Mouse (Mus musculus): ENCODE results near the gene Sparc. TPM values are rescaled to one million over a fixed set of nuclear protein-coding genes. Genes with fewer than 3 reads are reported as not detected.
A peak's percentile ranks its signal among the peaks of the same experiment; 100 is the strongest.

The Sparc gene
- polyA plus RNA-seq, 1 experiment from 2014 or later = 316 TPM

DNA sequence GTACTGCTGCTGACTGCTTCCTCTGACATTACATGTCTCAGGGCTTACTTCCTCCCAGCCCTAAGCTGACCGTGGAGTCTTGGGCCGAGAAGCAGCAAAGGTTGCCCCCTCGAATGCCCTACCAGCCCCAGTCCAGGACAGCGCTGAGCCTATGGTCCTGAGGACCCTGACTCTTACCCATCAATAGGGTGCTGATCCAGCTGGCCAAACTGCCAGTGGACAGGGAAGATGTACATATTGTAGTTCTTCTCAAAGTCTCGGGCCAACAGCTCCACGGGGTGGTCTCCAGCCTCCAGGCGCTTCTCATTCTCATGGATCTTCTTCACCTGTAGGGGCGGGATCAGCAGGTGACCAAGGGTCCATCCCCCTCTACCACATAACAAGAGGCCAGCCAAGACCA is 24.6 kb downstream of the Sparc start:
- Histone ChIP-seq H3K9ac (replicated peaks; ENCODE audit: low read depth, low read length) (no peak overlapping the region), H3K27me3 (replicated peaks; ENCODE audit: control insufficient read depth, insufficient read depth, low read length) (no peaks in the 10 kb centered on the region), H3K4me2 (ENCODE audit: low read length) (no peak overlapping the region), H3K4me1 (replicated peaks; ENCODE audit: control insufficient read depth, insufficient read depth, low read length) (no peaks in the 10 kb centered on the region), H3K9me3 (ENCODE audit: control insufficient read depth, low read length) (no peaks in the 10 kb centered on the region), H3K27ac (ENCODE audit: low read length) (no peak overlapping the region), H3K4me3 (replicated peaks; ENCODE audit: low read length) (no peak overlapping the region), H3K36me3 (ENCODE audit: control insufficient read depth, insufficient read depth) (no peaks in the 10 kb centered on the region)
- no peak for ATAC-seq
- 97% methylated on average over 8 of the region's 8 CpGs for WGBS

DNA sequence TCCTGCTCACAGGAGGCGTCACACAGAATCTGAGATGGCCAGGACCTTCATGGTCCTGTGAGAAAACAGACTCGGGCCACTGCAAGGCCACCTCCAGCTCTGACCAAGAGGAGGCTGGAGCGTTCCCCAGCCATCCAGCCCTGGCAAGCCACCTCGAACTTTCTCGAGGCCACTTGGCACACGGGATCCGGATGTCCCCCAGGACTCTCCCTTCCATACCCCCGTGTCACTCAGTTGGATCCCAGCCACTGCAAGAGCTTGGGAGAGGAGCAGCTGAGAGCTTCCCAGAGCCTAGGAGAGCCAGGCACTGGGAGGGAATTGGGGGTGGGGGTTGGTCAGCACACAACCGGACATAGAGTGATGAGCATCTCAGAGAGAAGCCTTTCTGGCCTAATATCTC is 25.5 kb downstream of the Sparc start:
- no peaks in the 10 kb centered on the region for H3K4me1 ChIP-seq (replicated peaks; ENCODE audit: control insufficient read depth, insufficient read depth, low read length)
- H3K4me2 ChIP-seq (ENCODE audit: low read length) = no peak overlapping the region
- ATAC-seq = no peak
- H3K9me3 ChIP-seq (ENCODE audit: control insufficient read depth, low read length) = no peaks in the 10 kb centered on the region
- H3K27ac ChIP-seq (ENCODE audit: low read length) = no peak overlapping the region
- H3K9ac ChIP-seq (replicated peaks; ENCODE audit: low read depth, low read length) = no peak overlapping the region
- no peaks in the 10 kb centered on the region for H3K36me3 ChIP-seq (ENCODE audit: control insufficient read depth, insufficient read depth)
- no peaks in the 10 kb centered on the region for H3K27me3 ChIP-seq (replicated peaks; ENCODE audit: control insufficient read depth, insufficient read depth, low read length)
- 91% methylated on average over 9 of the region's 9 CpGs for WGBS
- no peak overlapping the region for H3K4me3 ChIP-seq (replicated peaks; ENCODE audit: low read length)

DNA sequence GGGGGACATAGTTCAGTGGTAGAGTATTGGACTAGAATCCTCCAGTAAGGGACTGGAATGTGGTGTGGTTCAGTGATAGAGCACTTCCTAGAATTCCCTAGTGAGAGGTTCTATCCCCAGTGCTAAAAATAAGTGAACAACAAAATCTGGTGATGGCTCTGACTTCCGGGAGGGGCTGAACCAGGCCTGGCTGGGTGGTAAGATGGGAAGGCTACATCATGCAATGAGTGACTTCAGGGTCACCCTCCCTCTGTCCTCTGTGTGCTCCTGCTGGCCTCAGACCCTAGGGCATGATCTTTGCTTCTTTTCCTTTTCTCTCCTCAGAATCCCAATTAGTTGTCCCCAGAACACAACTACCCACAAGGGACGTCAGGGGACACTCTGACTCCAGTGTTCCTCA is 25.9 kb downstream of the Sparc start:
- Histone ChIP-seq H3K27ac (ENCODE audit: low read length) (no peak overlapping the region), H3K4me2 (ENCODE audit: low read length) (no peak overlapping the region), H3K9me3 (ENCODE audit: control insufficient read depth, low read length) (no peaks in the 10 kb centered on the region), H3K4me1 (replicated peaks; ENCODE audit: control insufficient read depth, insufficient read depth, low read length) (no peaks in the 10 kb centered on the region), H3K36me3 (ENCODE audit: control insufficient read depth, insufficient read depth) (no peaks in the 10 kb centered on the region), H3K4me3 (replicated peaks; ENCODE audit: low read length) (no peak overlapping the region), H3K9ac (replicated peaks; ENCODE audit: low read depth, low read length) (no peak overlapping the region), H3K27me3 (replicated peaks; ENCODE audit: control insufficient read depth, insufficient read depth, low read length) (no peaks in the 10 kb centered on the region)
- 95% methylated on average over 2 of the region's 2 CpGs for WGBS
- no peak for ATAC-seq

DNA sequence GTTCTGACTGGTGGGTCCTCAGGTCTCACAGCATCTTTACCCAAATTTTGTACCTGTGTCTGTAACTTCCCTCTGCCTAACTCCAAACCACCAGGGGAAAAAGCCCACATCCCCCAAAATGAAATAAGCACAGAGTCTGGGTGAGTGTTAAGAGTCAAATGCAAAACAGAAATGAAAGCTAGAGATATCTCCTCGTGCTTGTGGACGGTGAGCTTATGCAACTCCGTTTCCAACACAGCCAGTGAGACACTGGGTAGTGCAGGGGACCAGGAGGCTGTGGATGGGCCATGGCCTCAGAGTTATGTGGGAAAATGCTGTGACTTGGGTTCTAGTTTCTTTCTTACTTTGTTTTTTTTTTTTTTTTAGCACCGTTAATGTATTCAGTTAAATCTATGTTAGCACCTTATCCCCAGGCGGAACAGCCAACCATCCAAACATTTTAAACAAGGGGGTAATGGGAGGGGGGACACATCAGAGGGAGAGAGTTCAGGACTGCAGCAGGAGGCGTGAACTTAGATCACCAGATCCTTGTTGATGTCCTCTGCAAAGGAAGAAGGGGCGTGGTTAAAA is 27.8 kb downstream of the Sparc start:
- no peaks in the 10 kb centered on the region for H3K4me1 ChIP-seq (replicated peaks; ENCODE audit: control insufficient read depth, insufficient read depth, low read length)
- no peak overlapping the region for H3K4me3 ChIP-seq (replicated peaks; ENCODE audit: low read length)
- H3K27ac ChIP-seq (ENCODE audit: low read length) = no peak overlapping the region
- no peaks in the 10 kb centered on the region for H3K27me3 ChIP-seq (replicated peaks; ENCODE audit: control insufficient read depth, insufficient read depth, low read length)
- H3K9me3 ChIP-seq (ENCODE audit: control insufficient read depth, low read length) = no peaks in the 10 kb centered on the region
- no peak overlapping the region for H3K4me2 ChIP-seq (ENCODE audit: low read length)
- ATAC-seq = no peak
- WGBS = 88% methylated on average over 7 of the region's 7 CpGs
- H3K36me3 ChIP-seq (ENCODE audit: control insufficient read depth, insufficient read depth) = no peaks in the 10 kb centered on the region
- H3K9ac ChIP-seq (replicated peaks; ENCODE audit: low read depth, low read length) = no peak overlapping the region

DNA sequence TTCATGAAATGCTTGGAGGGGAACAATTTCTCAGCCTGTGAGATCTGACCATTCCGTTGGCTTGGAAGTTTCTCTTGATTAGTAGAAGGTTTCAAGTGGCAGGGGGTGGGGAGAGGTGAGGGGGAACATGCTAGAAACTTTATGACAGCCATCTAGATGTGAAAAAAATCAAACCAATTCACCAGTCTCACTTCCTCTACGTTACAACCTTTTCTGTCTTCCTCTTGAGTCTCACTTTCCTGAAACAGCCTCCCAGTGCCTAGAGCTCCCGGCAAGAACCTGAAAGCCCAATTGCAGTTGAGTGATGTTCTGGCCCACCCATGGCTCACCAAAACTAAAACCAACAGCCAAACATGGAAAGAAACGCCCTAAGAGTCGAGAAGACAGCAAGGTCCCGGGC is 28.4 kb downstream of the Sparc start:
- Histone ChIP-seq H3K4me2 (ENCODE audit: low read length) (no peak overlapping the region), H3K9ac (replicated peaks; ENCODE audit: low read depth, low read length) (no peak overlapping the region), H3K36me3 (ENCODE audit: control insufficient read depth, insufficient read depth) (no peaks in the 10 kb centered on the region), H3K27me3 (replicated peaks; ENCODE audit: control insufficient read depth, insufficient read depth, low read length) (no peaks in the 10 kb centered on the region), H3K4me1 (replicated peaks; ENCODE audit: control insufficient read depth, insufficient read depth, low read length) (no peaks in the 10 kb centered on the region), H3K4me3 (replicated peaks; ENCODE audit: low read length) (no peak overlapping the region), H3K27ac (ENCODE audit: low read length) (no peak overlapping the region), H3K9me3 (ENCODE audit: control insufficient read depth, low read length) (no peaks in the 10 kb centered on the region)
- ATAC-seq = no peak
- WGBS = 79% methylated on average over 6 of the region's 6 CpGs

DNA sequence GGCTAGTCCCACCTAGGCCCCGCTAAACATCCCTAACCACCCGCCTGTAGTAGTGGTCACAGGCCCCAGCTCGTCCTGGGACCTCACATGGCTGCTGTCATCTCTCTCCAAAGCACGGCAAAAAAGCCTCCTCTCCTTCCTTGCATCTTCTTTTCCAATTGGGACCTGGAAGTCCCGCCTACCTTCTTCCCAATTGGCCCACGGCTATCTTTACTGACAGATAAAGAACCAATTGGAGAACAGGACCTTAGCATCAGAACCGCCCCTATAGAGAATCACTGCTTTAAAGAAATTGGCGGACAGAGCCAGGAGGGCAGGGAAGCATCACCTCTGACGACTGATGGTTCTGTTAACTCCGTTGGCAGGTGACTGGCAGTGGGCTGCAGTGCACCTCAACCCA is 30.5 kb downstream of the Sparc start:
- Histone ChIP-seq H3K27ac (ENCODE audit: low read length) (no peak overlapping the region), H3K27me3 (replicated peaks; ENCODE audit: control insufficient read depth, insufficient read depth, low read length) (no peaks in the 10 kb centered on the region), H3K36me3 (ENCODE audit: control insufficient read depth, insufficient read depth) (no peaks in the 10 kb centered on the region), H3K4me3 (replicated peaks; ENCODE audit: low read length) (no peak overlapping the region), H3K9me3 (ENCODE audit: control insufficient read depth, low read length) (no peaks in the 10 kb centered on the region), H3K4me2 (ENCODE audit: low read length) (no peak overlapping the region), H3K9ac (replicated peaks; ENCODE audit: low read depth, low read length) (no peak overlapping the region), H3K4me1 (replicated peaks; ENCODE audit: control insufficient read depth, insufficient read depth, low read length) (no peaks in the 10 kb centered on the region)
- 19% methylated on average over 10 of the region's 10 CpGs for whole genome bisulfite sequencing
- ATAC-seq = peak; percentile 65; the same call in 1 of the 2 replicates

DNA sequence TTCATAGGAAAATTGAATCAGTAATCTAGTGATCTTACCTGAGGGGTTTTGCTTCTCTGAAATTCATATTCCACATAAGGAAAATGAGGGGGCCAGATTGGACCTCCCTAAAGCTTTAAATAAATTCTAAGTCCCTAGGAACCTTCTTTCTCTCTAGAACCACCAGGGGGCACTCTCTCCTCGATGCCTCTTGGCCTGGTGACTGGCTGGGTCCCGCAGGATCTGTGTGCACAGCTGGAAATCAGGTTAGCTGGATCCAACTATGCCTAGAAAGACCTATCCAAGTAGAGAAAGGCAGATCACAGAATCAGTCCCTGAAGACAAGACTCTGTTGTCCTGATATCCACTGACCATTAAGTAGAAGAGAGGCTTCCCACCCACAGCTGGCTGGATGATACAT is 33.2 kb downstream of the Sparc start:
- H3K4me1 ChIP-seq (replicated peaks; ENCODE audit: control insufficient read depth, insufficient read depth, low read length) = no peaks in the 10 kb centered on the region
- H3K27me3 ChIP-seq (replicated peaks; ENCODE audit: control insufficient read depth, insufficient read depth, low read length) = no peaks in the 10 kb centered on the region
- H3K9me3 ChIP-seq (ENCODE audit: control insufficient read depth, low read length) = no peaks in the 10 kb centered on the region
- no peak overlapping the region for H3K27ac ChIP-seq (ENCODE audit: low read length)
- H3K4me2 ChIP-seq (ENCODE audit: low read length) = no peak overlapping the region
- H3K9ac ChIP-seq (replicated peaks; ENCODE audit: low read depth, low read length) = no peak overlapping the region
- 2% methylated on average over 2 of the region's 2 CpGs for WGBS
- no peak overlapping the region for H3K4me3 ChIP-seq (replicated peaks; ENCODE audit: low read length)
- H3K36me3 ChIP-seq (ENCODE audit: control insufficient read depth, insufficient read depth) = no peaks in the 10 kb centered on the region
- ATAC-seq = no peak; the same call in 1 of the 2 replicates

DNA sequence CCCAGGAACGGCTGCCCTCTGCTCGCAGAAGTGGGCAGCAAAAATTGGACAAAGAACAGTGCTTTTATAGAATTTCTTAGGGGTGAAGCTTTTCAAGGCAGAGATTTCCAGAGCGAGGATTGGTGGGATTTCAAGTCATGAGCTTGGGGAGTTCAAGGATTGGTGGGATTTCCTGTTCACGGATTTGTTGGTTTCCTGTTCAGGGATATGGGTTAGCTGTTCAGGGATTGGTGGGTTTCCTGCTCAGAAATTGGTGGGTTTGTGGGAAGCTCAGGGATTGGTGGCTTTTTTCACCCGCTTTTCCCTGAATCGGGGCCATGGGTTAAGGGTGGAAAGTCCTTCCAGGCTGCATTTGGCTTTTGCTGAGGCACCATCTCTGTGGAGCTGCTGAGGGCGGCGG is 35.4 kb downstream of the Sparc start:
- no peak for ATAC-seq
- Histone ChIP-seq H3K4me2 (ENCODE audit: low read length) (no peak overlapping the region), H3K9ac (replicated peaks; ENCODE audit: low read depth, low read length) (no peak overlapping the region)

DNA sequence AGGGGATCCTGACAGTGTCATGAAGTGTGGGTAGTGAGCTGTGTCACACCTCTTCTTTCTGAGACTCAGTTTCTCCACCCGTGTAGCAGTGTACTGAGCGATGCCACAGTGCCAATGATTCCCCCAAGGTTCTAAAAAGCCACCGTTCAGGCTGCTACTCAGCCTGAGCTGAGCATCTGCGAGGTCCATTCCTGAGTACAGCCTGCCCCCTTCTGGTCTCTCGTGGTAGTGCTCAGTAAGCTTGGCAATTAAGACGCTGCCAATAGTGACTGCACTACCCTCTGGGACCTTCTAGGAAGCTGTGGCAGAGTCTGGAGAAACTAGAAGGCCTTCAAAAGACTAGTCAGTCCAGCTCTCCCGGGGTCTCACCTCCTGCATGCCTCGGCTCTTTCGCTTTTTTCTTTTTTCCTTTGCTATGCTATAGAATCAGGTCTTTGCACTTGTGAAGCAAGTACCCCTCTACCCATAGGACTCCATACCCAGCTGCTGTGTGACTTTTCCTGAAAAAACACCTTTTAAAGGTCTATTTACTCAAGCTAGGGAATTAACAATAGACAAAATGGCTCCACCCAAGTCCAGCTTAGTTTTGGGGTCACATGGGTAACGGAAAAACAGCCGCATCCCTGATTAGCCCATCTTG is 36.4 kb downstream of the Sparc start:
- Histone ChIP-seq H3K36me3 (ENCODE audit: control insufficient read depth, insufficient read depth) (no peaks in the 10 kb centered on the region), H3K27ac (ENCODE audit: low read length) (no peak overlapping the region), H3K9ac (replicated peaks; ENCODE audit: low read depth, low read length) (no peak overlapping the region), H3K4me2 (ENCODE audit: low read length) (no peak overlapping the region), H3K27me3 (replicated peaks; ENCODE audit: control insufficient read depth, insufficient read depth, low read length) (no peaks in the 10 kb centered on the region), H3K9me3 (ENCODE audit: control insufficient read depth, low read length) (no peaks in the 10 kb centered on the region), H3K4me1 (replicated peaks; ENCODE audit: control insufficient read depth, insufficient read depth, low read length) (no peaks in the 10 kb centered on the region), H3K4me3 (replicated peaks; ENCODE audit: low read length) (no peak overlapping the region)
- WGBS = 15% methylated on average over 11 of the region's 11 CpGs
- peak; percentile 85 for ATAC-seq

More for the DNA sequence above, 35.4 kb downstream of the Sparc start:
- Histone ChIP-seq H3K27me3 (replicated peaks; ENCODE audit: control insufficient read depth, insufficient read depth, low read length) (no peaks in the 10 kb centered on the region), H3K27ac (ENCODE audit: low read length) (no peak overlapping the region), H3K36me3 (ENCODE audit: control insufficient read depth, insufficient read depth) (no peaks in the 10 kb centered on the region), H3K9me3 (ENCODE audit: control insufficient read depth, low read length) (no peaks in the 10 kb centered on the region), H3K4me1 (replicated peaks; ENCODE audit: control insufficient read depth, insufficient read depth, low read length) (no peaks in the 10 kb centered on the region), H3K4me3 (replicated peaks; ENCODE audit: low read length) (no peak overlapping the region)
- 54% methylated on average over 8 of the region's 8 CpGs for WGBS

Data from forebrain, embryonic 16.5 days (tissue).